Mouse (Mus musculus): ENCODE measurements at regions not wholly inside any gene's neighbourhood (a gene's known extent, or its start where the extent isn't known, plus 50 kb on each side); places are given as distances from the start of the nearest gene placed in this dataset.
A peak's percentile ranks its signal among the peaks of the same experiment; 100 is the strongest.

DNA sequence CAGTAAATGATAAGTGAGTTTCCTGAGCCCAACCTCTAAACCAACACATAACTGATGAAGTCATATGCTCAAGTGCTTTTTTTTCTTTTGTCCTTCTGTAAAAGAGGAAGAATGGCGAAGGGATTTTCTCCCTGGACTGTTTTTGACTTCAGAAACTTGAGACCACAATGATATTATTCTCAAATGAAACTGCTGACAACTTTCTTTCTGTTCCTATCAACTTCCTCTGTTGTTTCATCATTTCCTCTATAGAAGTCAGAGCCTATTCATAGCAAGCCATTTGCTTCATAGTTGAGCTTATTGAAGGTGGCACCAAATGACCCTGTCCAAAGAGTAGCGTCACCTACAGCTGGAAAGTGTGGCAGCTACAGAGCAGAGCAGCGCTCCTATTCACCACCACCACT, 140.2 kb downstream of the Nfkbiz start:
- ATAC-seq (replicated peaks; ENCODE audit: low FRiP score, low TSS enrichment, poor library complexity, severe bottlenecking): no peak

DNA sequence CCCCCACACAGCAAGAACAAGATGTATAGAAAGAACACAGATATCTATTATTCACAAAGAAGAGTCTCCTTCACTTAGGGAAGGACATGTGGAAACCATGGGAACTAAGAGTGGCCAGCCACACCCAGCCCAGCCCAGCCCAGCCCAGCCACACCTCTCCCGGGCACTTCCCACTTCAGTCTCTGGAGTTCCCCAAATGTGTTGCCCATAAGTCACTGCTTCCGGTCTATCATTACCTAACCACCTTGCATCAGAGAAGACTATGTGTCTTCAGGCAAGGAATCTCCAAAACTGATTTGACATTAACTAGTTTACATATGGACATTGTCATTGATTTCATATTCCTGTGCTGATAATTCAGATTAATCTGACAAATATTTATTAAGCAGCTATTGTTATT, 147.6 kb downstream of the Nfkbiz start:
- ATAC-seq (replicated peaks; ENCODE audit: low FRiP score, low TSS enrichment, poor library complexity, severe bottlenecking): no peak

- no peak for ATAC-seq (replicated peaks; ENCODE audit: low FRiP score, low TSS enrichment, poor library complexity, severe bottlenecking)
These were observed 174.8 kb downstream of the Nfkbiz start for GRCm38 (mm10) chr16:55663946-55664345.

DNA sequence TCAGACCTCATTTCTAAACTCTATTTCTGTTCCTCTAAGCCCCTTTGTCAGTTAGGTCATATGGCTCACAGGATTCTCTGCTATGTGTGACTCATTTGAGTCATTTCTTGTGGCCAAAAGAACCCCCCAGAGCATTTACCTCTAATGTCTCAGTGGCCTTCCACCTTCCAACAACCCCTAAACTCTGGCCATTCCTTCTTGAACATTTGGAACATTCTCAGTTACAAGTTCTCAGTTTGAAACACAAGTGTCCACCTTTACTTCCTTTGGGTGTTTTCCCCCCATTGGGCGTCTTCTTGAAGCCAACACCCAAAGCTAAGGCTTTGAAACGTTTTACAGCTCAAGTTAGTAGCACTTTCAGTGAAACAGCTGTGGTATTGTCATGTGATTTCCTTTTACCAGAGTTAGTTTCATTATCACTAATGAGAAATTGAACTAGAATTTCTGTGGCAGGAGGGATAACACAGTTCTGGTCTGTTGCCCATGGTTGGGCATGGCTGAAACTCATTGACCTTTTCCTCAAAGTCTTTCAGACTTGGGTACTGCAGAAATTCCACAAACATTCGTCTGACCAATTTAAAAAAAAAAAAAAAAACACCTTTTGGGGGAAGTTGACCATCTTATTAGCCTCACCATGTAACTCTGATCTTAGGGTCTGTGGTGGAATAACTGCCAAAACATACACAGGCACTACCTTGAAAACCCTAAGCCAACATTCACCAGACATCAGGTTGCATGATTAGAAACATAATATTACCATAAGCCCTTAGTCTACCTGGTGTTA, 201.8 kb downstream of the Nfkbiz start:
- ATAC-seq (replicated peaks; ENCODE audit: low FRiP score, low TSS enrichment, poor library complexity, severe bottlenecking): no peak

DNA sequence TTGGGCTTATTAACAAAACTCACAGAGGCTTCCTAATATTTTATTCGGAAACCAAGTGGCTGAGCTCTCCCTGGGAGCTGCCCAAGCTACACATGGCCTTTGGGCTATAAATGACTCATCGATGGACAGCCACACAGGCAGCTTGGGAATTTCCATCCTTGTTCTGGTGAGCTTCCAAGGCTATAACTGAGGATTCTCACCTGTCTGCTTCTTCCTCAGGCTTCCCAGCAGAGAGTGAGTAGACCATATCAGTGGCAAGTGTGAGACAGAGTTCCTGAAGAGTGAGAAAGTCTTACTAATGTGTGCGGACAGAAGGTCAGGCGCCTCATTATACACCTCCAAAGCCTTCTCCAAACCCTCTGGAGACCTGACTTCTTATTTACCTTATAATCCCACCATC, 202.5 kb downstream of the Nfkbiz start:
- ATAC-seq (replicated peaks; ENCODE audit: low FRiP score, low TSS enrichment, poor library complexity, severe bottlenecking): no peak

DNA sequence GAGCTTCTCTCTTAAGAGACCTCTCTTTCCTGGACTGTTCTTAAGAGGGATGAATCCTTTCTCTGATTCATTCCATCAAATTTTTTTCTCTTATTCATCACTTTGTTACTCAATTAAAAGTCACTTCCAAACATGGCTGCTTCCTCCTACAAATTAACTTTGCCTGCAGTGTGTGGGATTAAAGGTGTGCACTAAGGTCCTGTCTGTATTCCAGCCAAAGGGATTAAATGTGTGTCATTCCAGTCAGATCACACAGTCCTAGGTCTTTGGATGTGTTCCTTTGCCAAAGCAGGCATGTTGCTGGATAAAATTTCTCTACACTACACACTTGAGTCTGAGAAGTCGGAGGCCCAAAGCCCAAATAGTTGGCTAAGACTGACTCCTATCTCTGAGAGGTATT, 204.0 kb downstream of the Nfkbiz start:
- no peak for ATAC-seq (replicated peaks; ENCODE audit: low FRiP score, low TSS enrichment, poor library complexity, severe bottlenecking)

GRCm38 (mm10) chr16:55632220-55632619, 206.5 kb downstream of the Nfkbiz start:
- no peak for ATAC-seq (replicated peaks; ENCODE audit: low FRiP score, low TSS enrichment, poor library complexity, severe bottlenecking)

DNA sequence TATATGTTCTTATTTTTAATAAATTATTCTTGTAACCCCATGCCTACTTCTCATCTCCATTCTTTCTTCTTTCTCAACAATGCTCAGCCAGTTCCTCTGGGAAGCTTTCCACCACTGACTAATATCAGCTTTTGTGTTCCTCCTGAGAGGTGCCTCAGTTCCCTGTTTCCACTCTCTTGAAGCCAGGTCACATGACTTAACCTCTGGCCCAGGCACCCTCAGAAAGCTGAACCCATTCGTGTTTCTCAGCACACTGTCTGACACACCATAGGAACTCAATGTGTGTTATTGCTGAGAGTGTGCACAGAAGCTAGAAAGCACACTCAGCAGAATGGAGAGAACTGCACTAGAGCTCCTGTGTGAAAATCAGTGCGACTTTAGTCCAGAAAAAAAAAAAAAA, 207.1 kb downstream of the Nfkbiz start:
- no peak for ATAC-seq (replicated peaks; ENCODE audit: low FRiP score, low TSS enrichment, poor library complexity, severe bottlenecking)

GRCm38 (mm10) chr16:55631048-55631447, 207.7 kb downstream of the Nfkbiz start:
- ATAC-seq (replicated peaks; ENCODE audit: low FRiP score, low TSS enrichment, poor library complexity, severe bottlenecking): no peak

GRCm38 (mm10) chr16:55627531-55627930, 211.2 kb downstream of the Nfkbiz start:
- no peak for ATAC-seq (replicated peaks; ENCODE audit: low FRiP score, low TSS enrichment, poor library complexity, severe bottlenecking)

DNA sequence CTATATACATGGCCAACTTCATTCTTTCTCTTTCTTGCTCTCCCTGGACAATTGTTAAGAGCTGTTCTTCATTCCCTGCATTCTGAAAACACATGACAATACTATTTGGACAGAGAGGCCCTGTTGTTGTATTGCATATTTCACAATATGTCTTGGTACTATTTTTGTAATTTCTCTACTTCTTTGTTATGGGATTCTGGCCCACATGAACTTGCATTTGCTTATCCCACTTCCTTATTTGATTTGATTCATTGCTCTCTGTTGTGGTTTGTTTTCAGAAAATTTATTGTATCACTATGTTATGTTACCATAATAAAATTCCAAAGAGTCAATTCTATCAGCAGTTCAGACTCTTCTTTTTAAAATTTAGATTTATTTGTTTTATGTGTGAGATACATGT, 215.3 kb downstream of the Nfkbiz start:
- no peak for ATAC-seq (replicated peaks; ENCODE audit: low FRiP score, low TSS enrichment, poor library complexity, severe bottlenecking)

DNA sequence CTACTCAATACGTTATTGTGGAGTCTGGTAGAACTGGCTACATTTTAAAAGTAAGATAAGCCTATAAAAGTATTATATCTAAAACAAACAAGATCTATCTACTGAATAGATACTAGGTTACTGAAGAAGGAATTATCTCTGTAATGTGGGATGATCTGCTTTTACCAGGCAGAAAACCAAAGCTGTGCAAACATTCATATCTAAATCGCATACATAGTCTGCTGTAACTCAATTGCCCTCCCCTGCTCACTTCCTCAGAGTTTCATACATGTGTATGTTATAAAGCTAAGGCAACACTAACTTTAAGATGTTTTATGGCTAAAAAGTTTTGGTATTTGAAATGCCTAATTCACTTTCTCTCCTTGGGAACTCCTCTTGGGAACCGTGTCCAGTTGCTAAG, 219.0 kb downstream of the Nfkbiz start:
- ATAC-seq (replicated peaks; ENCODE audit: low FRiP score, low TSS enrichment, poor library complexity, severe bottlenecking): no peak

- no peak for ATAC-seq (replicated peaks; ENCODE audit: low FRiP score, low TSS enrichment, poor library complexity, severe bottlenecking)
These were observed 220.7 kb downstream of the Nfkbiz start for GRCm38 (mm10) chr16:55617958-55618357.

- no peak for ATAC-seq (replicated peaks; ENCODE audit: low FRiP score, low TSS enrichment, poor library complexity, severe bottlenecking)
These were observed 221.2 kb downstream of the Nfkbiz start for GRCm38 (mm10) chr16:55617506-55617905.

GRCm38 (mm10) chr16:55616408-55617120, 222.1 kb downstream of the Nfkbiz start:
- ATAC-seq (replicated peaks; ENCODE audit: low FRiP score, low TSS enrichment, poor library complexity, severe bottlenecking): no peak

DNA sequence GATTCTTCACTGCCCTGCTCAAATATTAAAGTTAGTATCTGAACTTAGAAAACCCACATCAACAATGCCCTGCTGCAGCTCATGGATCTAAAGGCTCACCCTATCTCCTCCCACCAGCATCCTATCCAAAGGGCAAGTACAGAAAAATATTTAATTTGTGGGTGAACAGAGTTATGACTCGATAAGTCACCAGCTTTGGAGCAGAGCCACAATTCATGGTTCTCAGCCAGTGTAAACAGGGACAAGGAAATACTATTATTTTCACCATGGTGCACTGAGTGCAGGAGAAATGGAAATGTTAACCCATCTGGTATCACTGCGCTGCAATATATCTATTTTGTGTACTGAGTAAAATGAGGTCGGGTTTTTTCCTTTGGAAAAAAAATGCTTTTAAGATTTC, 225.8 kb downstream of the Nfkbiz start:
- no peak for ATAC-seq (replicated peaks; ENCODE audit: low FRiP score, low TSS enrichment, poor library complexity, severe bottlenecking)

GRCm38 (mm10) chr16:55612001-55612400, 226.7 kb downstream of the Nfkbiz start:
- no peak for ATAC-seq (replicated peaks; ENCODE audit: low FRiP score, low TSS enrichment, poor library complexity, severe bottlenecking)

DNA sequence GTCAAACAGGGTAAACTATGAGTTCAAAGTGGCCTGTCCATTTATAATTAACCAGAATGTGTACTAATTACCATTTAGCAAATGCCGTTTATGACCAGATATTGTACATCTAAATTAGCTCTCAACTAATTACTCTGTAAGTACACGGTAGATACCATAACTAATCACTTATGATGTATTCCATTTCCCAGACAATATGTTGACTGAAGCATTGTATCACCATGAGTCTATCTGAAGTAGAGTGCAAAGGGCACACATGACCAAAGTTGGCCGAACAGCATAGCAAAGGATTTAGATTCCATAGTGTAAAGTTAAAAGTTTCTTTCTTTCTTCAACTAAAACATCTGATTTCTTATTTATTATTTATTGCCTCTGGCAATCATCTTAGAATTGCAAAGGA, 227.5 kb downstream of the Nfkbiz start:
- no peak for ATAC-seq (replicated peaks; ENCODE audit: low FRiP score, low TSS enrichment, poor library complexity, severe bottlenecking)

GRCm38 (mm10) chr16:55608361-55608760, 230.3 kb downstream of the Nfkbiz start:
- ATAC-seq (replicated peaks; ENCODE audit: low FRiP score, low TSS enrichment, poor library complexity, severe bottlenecking): 0 out of 2 replicates have a peak, but pooled peaks have one; percentile 50

- no peak for ATAC-seq (replicated peaks; ENCODE audit: low FRiP score, low TSS enrichment, poor library complexity, severe bottlenecking)
These were observed 232.1 kb downstream of the Nfkbiz start for GRCm38 (mm10) chr16:55606447-55607239.
